Mouse (Mus musculus) heart, postnatal 0 days (tissue): ENCODE data around the gene Vps52.

Source experiments
- CTCF ChIP-seq: IDR thresholded peaks from 2 replicates; pipeline ENCODE4 v1.5.1; 2016; ENCODE audit warnings: antibody characterized with exemption, control low read depth, low read depth
- EP300 ChIP-seq: IDR thresholded peaks from 2 replicates; pipeline ENCODE4 v1.6.1; 2016; ENCODE audit warnings: antibody characterized with exemption, low read depth

DNA sequence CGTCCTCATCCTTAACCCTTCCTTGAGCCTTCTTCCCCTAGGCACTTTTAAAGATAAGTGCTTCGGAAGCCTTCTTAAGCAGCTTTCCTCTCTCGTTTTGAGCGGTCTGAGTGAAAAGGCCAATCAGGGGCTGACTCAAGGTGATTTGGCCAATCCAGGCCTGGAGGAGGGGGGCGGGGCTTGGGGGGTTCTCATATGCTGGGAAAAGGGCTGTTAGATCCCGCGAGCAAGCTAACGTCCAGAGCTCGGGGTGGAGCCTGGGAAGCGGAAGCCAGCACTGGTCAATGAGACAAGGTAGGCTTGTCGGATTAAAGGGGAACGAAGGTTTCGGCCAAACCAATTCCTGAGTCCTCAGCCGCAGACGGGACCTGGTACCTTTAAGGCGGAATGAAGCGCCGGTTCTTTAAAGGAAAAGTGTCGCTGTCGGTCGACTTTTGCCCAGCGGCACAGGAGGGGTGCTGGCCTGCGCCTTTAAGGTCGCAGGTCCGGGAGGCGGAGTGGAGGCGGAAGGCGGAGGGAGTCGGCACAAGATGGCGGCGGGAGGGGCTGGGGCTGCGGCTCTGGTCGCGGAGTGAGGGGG lies 39.9 kb upstream of the Vps52 start, which contains the start of the genes Tapbp and Zbtb22:
- TF ChIP-seq CTCF (no peak), EP300 (peak; percentile 86)
